Mouse (Mus musculus): ENCODE data around the gene Mpdu1.

The Mpdu1 gene

GRCm38 (mm10) chr11:69698574-69698973 lies 36.1 kb upstream of the Mpdu1 start:
- no peak for DNase-seq (ENCODE audit: low read depth, low spot score)

DNA sequence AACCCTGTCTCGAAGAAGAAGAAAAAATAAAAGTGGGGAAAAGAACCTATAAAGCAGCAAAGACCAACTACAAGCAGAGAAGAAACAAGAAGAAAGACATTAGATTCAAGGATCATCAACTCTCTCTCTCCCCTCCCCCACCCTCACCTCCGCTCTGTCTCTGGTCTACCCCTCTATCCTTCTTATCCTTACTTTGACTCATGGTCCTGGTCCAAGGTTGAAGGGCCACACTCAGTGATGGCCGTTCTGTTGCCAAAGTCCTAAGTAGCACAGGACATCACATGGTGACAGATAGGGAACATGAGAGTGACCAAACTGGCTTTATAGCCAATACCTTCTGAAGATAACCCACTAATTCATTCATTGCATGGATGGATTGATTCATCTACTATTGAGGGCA lies 35.0 kb upstream of the Mpdu1 start:
- DNase-seq (ENCODE audit: low read depth, low spot score): no peak
- Histone ChIP-seq H3K36me3 (ENCODE audit: control insufficient read depth, insufficient read depth, low read length, poor library complexity, severe bottlenecking) (no peaks in the 10 kb centered on the region), H3K27me3 (ENCODE audit: control insufficient read depth, insufficient read depth, low read length, poor library complexity, severe bottlenecking) (no peaks in the 10 kb centered on the region)

More at GRCm38 (mm10) chr11:69698574-69698973, 36.1 kb upstream of the Mpdu1 start:
- Histone ChIP-seq H3K36me3 (ENCODE audit: control insufficient read depth, insufficient read depth, low read length, poor library complexity, severe bottlenecking) (no peaks in the 10 kb centered on the region), H3K27me3 (ENCODE audit: control insufficient read depth, insufficient read depth, low read length, poor library complexity, severe bottlenecking) (no peaks in the 10 kb centered on the region)

DNA sequence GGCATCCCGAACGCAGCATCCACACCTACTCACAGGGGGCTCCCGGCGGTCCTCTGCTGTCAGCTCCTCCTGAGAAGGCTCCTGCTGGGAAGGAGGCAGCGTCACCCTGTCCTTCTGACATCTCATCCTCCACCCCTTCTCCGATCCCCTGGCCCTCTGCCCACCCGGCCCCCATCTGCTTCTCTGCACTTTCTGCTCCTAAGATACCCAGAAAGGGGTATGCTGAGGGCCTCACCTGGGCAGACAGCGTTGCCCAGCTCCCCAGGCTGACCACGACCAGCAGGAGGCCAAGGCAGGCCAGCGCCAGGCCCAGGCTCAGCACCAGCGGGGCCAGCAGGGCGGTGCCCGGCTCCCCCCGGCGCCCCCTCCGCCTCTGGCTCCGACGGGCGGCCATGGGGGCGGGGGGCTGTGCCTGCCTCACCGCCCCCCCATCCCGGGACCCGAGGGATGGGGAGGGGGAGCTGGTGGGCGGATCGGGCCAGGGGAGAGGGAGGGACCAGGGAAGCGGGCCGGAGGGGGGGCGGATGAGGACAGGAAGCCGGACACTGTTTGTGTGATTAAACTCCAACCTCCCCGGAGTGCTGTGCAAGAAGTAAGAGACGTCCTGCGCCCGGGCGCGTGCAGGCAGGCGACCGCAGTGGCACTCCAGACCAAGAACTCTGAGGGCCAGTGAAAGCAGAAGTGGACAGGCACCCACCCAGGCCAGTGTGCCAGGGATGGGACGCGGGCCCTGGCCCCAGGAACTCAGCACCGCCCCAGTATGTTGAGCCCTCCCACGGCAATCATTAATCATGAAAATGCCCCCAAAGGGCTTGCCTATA lies 33.1 kb upstream of the Mpdu1 start, which contains the start of the genes Tnfsf12 and Tnfsfm13:
Tnfsf12 (minus strand) TSS at position 489 of the 821 bp plus-strand sequence.
Tnfsfm13 (minus strand) TSS at position 738 of the 821 bp plus-strand sequence.
- no peak for DNase-seq (ENCODE audit: low read depth, low spot score)
- Histone ChIP-seq H3K36me3 (ENCODE audit: control insufficient read depth, insufficient read depth, low read length, poor library complexity, severe bottlenecking) (no peaks in the 10 kb centered on the region), H3K27me3 (ENCODE audit: control insufficient read depth, insufficient read depth, low read length, poor library complexity, severe bottlenecking) (no peaks in the 10 kb centered on the region)

DNA sequence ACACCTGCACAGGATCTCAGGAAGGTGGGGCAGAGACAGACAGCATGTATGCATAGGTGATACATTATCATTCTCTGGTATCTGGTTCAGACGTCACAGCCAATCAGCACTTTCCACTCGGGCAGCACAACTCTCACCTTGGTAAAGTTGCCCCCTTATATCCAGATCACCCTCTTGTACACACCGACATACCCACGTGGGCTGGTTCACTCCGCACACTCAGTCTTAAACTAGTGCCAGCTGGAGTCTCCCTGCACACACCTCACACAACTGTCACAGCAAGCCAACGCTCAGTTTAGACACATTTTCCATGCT lies 32.6 kb upstream of the Mpdu1 start:
- no peaks in the 10 kb centered on the region for H3K27me3 ChIP-seq (ENCODE audit: control insufficient read depth, insufficient read depth, low read length, poor library complexity, severe bottlenecking)
- no peaks in the 10 kb centered on the region for H3K36me3 ChIP-seq (ENCODE audit: control insufficient read depth, insufficient read depth, low read length, poor library complexity, severe bottlenecking)
- DNase-seq (ENCODE audit: low read depth, low spot score): no peak

GRCm38 (mm10) chr11:69693421-69693965 lies 31.1 kb upstream of the Mpdu1 start:
- Histone ChIP-seq H3K36me3 (ENCODE audit: control insufficient read depth, insufficient read depth, low read length, poor library complexity, severe bottlenecking) (no peaks in the 10 kb centered on the region), H3K27me3 (ENCODE audit: control insufficient read depth, insufficient read depth, low read length, poor library complexity, severe bottlenecking) (no peaks in the 10 kb centered on the region)
- no peak for DNase-seq (ENCODE audit: low read depth, low spot score)

GRCm38 (mm10) chr11:69692863-69693262 lies 30.4 kb upstream of the Mpdu1 start:
- no peak for DNase-seq (ENCODE audit: low read depth, low spot score)
- no peaks in the 10 kb centered on the region for H3K36me3 ChIP-seq (ENCODE audit: control insufficient read depth, insufficient read depth, low read length, poor library complexity, severe bottlenecking)
- no peaks in the 10 kb centered on the region for H3K27me3 ChIP-seq (ENCODE audit: control insufficient read depth, insufficient read depth, low read length, poor library complexity, severe bottlenecking)

- Histone ChIP-seq H3K36me3 (ENCODE audit: control insufficient read depth, insufficient read depth, low read length, poor library complexity, severe bottlenecking) (no peaks in the 10 kb centered on the region), H3K27me3 (ENCODE audit: control insufficient read depth, insufficient read depth, low read length, poor library complexity, severe bottlenecking) (no peaks in the 10 kb centered on the region)
- DNase-seq (ENCODE audit: low read depth, low spot score): no peak
These were observed 29.9 kb upstream of the Mpdu1 start for GRCm38 (mm10) chr11:69692196-69692811.

DNA sequence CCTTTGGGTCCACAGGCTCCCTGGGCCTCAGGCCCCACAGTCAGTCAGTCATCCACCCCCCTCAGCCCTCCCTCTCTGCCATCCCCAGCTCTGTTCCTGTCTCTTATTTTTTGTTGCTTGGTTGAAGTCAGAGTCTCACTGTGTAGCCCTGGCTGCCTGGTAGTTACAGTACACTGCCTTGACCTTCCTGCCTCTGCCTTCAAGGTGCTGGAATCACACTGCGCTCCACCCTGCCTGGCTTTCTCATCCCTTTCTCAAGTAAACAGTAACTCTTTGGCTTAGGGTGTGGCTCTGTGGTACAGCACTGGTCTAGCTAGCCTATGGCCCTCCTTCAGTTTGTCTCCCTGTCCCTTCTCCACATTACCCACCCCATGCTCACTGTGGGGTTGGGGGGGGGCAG lies 27.4 kb upstream of the Mpdu1 start:
- Histone ChIP-seq H3K27me3 (ENCODE audit: control insufficient read depth, insufficient read depth, low read length, poor library complexity, severe bottlenecking) (no peaks in the 10 kb centered on the region), H3K36me3 (ENCODE audit: control insufficient read depth, insufficient read depth, low read length, poor library complexity, severe bottlenecking) (no peaks in the 10 kb centered on the region)
- DNase-seq (ENCODE audit: low read depth, low spot score): no peak

DNA sequence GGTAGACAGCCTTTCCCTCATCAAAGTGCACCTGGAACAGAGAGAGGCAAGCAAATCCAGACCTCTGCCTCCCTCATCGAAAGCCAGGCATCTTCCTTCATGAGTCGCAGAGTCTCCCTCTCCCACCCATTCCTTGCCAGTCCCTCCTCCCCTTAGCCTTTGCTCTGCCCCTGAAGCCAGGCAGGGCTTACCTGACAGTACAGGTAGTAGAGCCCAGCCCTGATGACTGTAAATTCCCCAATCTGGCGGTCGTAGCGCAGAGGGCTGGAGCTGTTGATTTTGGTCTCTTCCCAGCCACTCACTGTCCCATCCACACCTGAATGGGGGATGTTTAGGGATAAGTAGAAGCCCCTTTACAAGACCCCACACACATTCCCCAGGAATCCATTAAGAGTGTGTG lies 24.6 kb upstream of the Mpdu1 start:
- no peak for DNase-seq (ENCODE audit: low read depth, low spot score)

DNA sequence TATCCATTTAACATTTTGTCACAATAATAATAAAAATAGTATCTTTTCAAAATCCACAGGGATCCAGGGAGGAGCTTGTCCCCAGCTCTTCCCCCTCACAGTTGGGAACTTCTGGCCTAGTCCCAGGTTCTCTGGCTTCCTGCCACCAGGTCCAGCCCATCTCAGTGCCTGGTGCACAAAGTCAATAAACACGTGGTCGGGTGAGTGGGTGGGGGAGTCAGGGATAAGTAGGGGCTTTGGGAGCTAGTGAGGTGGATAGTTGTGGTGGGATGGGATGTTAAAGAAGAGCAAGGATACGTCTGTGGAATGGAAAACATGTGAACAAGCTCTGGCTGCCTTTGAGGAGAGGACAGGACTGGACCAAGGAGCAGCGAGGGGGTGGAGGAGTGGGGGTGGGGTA lies 23.9 kb upstream of the Mpdu1 start:
- Histone ChIP-seq H3K36me3 (ENCODE audit: control insufficient read depth, insufficient read depth, low read length, poor library complexity, severe bottlenecking) (no peaks in the 10 kb centered on the region), H3K27me3 (ENCODE audit: control insufficient read depth, insufficient read depth, low read length, poor library complexity, severe bottlenecking) (no peaks in the 10 kb centered on the region)
- DNase-seq (ENCODE audit: low read depth, low spot score): no peak

More for the DNA sequence above, 24.6 kb upstream of the Mpdu1 start:
- H3K27me3 ChIP-seq (ENCODE audit: control insufficient read depth, insufficient read depth, low read length, poor library complexity, severe bottlenecking): no peaks in the 10 kb centered on the region
- H3K36me3 ChIP-seq (ENCODE audit: control insufficient read depth, insufficient read depth, low read length, poor library complexity, severe bottlenecking): no peaks in the 10 kb centered on the region

DNA sequence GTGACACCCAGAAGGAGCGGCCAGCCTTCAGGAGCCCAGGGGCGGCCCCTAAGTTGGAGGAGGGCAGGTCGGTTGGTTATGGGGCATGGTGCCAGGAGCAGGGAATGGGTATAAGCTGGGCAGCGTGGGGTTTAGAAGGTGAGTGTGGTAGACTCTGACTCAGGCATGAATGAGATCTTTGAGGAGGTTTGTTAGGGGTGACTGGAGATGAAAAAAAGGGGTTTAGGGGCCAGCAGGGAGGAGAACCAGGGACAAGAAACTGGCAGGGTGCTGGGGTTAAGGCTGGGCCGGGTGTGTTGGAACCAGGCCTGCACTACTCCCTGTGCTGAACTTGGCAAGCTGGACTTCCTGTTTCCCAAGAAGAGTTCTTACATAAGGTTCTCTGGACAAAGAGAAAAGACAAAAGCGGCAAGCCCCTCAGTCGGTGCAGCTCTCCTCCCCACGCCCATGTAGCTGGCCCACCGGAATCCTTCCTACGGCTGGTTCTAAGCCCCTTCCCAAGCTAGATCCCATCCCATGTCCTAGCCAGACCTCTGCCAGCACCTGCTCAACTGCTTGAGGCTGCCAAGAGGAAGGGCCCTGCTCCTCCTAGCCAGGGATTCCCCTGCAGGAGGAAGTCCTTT lies 23.2 kb upstream of the Mpdu1 start, which contains the start of gene Tnfsf13:
Tnfsf13 (minus strand) TSS at position 259 of the 623 bp plus-strand sequence.
- Histone ChIP-seq H3K36me3 (ENCODE audit: control insufficient read depth, insufficient read depth, low read length, poor library complexity, severe bottlenecking) (no peaks in the 10 kb centered on the region), H3K27me3 (ENCODE audit: control insufficient read depth, insufficient read depth, low read length, poor library complexity, severe bottlenecking) (no peaks in the 10 kb centered on the region)
- no peak for DNase-seq (ENCODE audit: low read depth, low spot score)

DNA sequence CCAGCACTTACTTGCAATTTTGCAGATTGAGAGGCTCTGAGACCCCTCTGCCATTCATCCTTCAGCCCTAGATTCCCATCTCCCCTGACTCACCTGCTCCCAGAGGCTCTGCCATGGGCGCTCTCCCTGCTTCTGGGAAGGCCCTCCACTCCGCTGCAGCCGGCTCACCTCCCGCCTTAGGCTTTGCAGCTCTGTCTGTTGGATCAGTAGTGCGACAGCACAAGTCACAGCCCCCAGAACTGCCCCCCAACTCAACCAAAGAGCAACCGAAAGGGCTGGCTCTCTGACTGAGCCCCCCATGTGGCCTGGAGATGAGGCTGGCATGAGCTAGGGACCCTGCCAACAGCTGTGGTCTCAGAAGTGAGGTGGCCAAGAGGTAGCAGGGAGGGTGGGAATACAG lies 22.5 kb upstream of the Mpdu1 start:
- no peak for DNase-seq (ENCODE audit: low read depth, low spot score)
- no peaks in the 10 kb centered on the region; the same call in 1 of the 2 replicates for H3K36me3 ChIP-seq (ENCODE audit: control insufficient read depth, insufficient read depth, low read length, poor library complexity, severe bottlenecking)
- H3K27me3 ChIP-seq (ENCODE audit: control insufficient read depth, insufficient read depth, low read length, poor library complexity, severe bottlenecking): no peaks in the 10 kb centered on the region

DNA sequence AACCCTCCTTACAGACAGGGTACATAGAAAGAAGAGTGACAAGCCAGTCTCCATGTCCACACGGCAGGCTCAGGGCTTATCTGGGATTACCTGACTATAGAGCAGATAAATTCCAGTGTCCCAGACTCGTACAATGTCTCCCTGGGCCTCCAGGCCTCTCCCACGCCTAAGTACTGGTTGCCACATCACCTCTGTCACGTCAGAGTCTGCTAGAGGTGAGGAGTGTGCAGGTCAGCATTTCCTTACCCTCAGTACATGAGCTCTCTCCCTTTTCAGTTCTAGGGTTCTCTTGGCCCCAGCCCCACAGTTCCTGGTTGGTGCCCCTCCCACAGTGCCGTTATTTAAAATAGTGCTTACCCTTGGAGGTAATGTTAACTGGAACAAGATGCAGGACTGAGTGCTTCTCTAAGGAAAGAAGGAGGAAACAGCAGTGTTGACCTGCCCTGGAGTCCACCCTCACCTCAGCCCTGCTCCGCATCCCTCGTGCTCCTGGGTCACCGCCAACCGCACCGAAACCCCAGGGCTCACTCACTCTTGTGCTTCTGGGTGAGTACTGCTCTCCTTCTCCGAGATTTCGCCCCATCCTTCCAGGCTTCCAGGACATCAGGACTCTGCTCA lies 21.8 kb upstream of the Mpdu1 start:
- Histone ChIP-seq H3K27me3 (ENCODE audit: control insufficient read depth, insufficient read depth, low read length, poor library complexity, severe bottlenecking) (no peaks in the 10 kb centered on the region), H3K36me3 (ENCODE audit: control insufficient read depth, insufficient read depth, low read length, poor library complexity, severe bottlenecking) (no peaks in the 10 kb centered on the region; the same call in 1 of the 2 replicates)
- DNase-seq (ENCODE audit: low read depth, low spot score): no peak

GRCm38 (mm10) chr11:69683576-69683975 lies 21.1 kb upstream of the Mpdu1 start:
- no peaks in the 10 kb centered on the region for H3K27me3 ChIP-seq (ENCODE audit: control insufficient read depth, insufficient read depth, low read length, poor library complexity, severe bottlenecking)
- H3K36me3 ChIP-seq (ENCODE audit: control insufficient read depth, insufficient read depth, low read length, poor library complexity, severe bottlenecking): no peaks in the 10 kb centered on the region; the same call in 1 of the 2 replicates
- DNase-seq (ENCODE audit: low read depth, low spot score): no peak
